Mouse (Mus musculus): ENCODE measurements at regions not wholly inside any gene's neighbourhood (a gene's known extent, or its start where the extent isn't known, plus 50 kb on each side); places are given as distances from the start of the nearest gene placed in this dataset.

DNA sequence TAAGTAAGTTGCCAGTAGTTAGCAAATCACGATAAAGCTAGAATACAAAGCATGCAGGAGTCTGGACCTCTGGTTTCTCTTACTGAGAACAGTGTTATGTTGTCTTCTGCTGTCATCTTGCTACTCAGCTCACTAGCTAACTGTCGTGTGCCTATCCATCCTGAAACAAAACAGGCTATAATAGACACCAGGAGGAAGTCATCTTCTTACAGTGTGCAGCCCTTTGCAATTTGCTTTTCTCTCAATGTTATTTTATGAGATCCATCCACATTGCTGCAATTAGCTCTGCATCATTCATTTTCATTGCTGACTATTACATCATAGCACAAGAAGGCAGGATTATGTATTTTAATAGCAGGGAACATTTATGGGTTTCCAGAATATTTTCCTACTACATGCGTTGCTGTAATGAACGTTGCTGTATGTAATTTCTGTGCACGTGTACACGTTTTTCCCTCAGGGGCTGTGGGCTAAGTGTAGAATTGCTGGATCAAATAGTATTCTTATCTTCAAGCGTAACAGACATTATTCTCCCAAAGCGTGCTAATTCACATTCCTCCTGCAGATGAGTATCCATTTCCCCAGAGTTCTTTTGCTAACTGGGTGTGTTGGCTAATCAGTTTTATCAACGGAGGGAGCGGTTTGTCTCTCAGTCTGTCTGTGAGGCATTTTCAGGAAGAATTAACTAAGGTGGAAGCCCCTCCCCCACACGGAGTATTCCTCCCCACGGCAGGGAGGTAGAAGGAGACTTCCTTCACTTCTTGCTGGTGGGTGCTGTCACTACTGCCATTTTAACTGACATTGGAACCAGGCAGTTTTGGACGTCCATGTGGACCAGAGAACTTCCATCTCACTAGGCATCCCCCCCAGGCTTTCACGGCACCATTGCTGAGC is 139.1 kb upstream of the Tyw5 start:
- Histone ChIP-seq H3K36me3 (ENCODE audit: insufficient read depth, low read length) (no peaks in the 10 kb centered on the region), H3K9ac (replicated peaks; ENCODE audit: low read length, poor library complexity, severe bottlenecking) (no peak overlapping the region), H3K4me1 (ENCODE audit: insufficient read depth, low read length) (no peaks in the 10 kb centered on the region), H3K9me3 (ENCODE audit: low read length) (no peaks in the 10 kb centered on the region), H3K4me2 (ENCODE audit: low read depth, low read length, poor library complexity, severe bottlenecking) (peak overlapping the region; percentile 15), H3K27me3 (ENCODE audit: insufficient read depth, low read length) (no peaks in the 10 kb centered on the region), H3K27ac (ENCODE audit: low read depth, low read length) (no peak overlapping the region), H3K4me3 (ENCODE audit: low read depth, low read length) (no peak overlapping the region)
- peak; percentile 41; the same call in 1 of the 2 replicates for ATAC-seq (ENCODE audit: low FRiP score)
- 41% methylated on average over 14 of the region's 14 CpGs for WGBS
- no peak for TF ChIP-seq CTCF (IDR thresholded peaks at IDR 0.05)
- DNase-seq (ENCODE audit: low spot score), result peak; percentile 8

DNA sequence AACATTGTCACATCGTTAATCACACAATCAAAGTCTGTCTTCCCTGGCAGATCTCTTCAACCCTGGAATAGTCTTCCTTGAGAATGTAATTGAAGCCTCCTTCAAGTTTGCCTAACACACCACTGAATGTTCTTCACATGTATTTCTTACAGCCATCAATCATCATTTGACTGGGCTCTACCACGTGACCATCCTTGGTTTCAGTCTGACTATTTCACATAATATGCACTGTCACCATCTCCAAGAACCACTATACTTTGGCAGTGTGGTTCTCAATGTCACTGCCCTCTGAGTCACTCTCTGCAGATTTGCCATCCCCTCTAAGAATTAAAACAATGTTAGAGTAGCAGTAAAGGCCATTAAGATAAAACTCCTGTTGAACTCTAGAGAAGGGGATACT is 154.6 kb upstream of the Tyw5 start:
- Histone ChIP-seq H3K4me1 (ENCODE audit: insufficient read depth, low read length) (no peaks in the 10 kb centered on the region), H3K4me3 (ENCODE audit: low read depth, low read length) (no peak overlapping the region), H3K27ac (ENCODE audit: low read depth, low read length) (no peak overlapping the region), H3K36me3 (ENCODE audit: insufficient read depth, low read length) (no peaks in the 10 kb centered on the region), H3K4me2 (ENCODE audit: low read depth, low read length, poor library complexity, severe bottlenecking) (no peak overlapping the region), H3K9ac (replicated peaks; ENCODE audit: low read length, poor library complexity, severe bottlenecking) (no peak overlapping the region), H3K27me3 (ENCODE audit: insufficient read depth, low read length) (no peaks in the 10 kb centered on the region), H3K9me3 (ENCODE audit: low read length) (no peaks in the 10 kb centered on the region)
- WGBS, result 83% methylated on average over 2 of the region's 2 CpGs
- no peak for ATAC-seq (ENCODE audit: low FRiP score)
- no peak for DNase-seq (ENCODE audit: low spot score)
- TF ChIP-seq CTCF (IDR thresholded peaks at IDR 0.05), result no peak

DNA sequence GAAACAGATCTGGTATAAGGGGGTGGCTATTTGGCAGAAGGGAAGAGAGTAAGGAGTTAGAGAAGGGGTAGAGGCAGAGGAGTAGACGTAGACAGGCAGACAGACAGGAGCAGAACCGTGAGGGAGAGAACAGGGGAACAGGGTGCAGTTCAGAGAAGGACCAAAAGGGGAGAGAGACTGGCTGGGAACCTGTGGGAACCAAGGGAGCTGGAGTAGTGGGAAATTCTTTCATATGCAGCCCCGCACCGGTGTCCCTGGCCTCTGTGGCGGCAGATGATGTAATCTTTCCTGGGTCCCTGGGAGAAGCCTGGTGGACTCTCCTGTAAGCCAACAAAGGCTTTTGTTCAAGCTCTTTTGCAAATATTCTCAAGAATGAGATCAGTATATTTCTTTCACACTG is 157.8 kb upstream of the Tyw5 start:
- H3K27me3 ChIP-seq (ENCODE audit: insufficient read depth, low read length), result no peaks in the 10 kb centered on the region
- H3K9ac ChIP-seq (replicated peaks; ENCODE audit: low read length, poor library complexity, severe bottlenecking), result no peak overlapping the region
- 53% methylated on average over 5 of the region's 5 CpGs for WGBS
- no peaks in the 10 kb centered on the region for H3K4me1 ChIP-seq (ENCODE audit: insufficient read depth, low read length)
- no peak for DNase-seq (ENCODE audit: low spot score)
- TF ChIP-seq CTCF (IDR thresholded peaks at IDR 0.05), result no peak
- no peak for ATAC-seq (ENCODE audit: low FRiP score)
- no peak overlapping the region for H3K4me3 ChIP-seq (ENCODE audit: low read depth, low read length)
- H3K9me3 ChIP-seq (ENCODE audit: low read length), result 0 out of 2 replicates have a peak, but pooled peaks cover 4% of the 10 kb centered on the region
- no peaks in the 10 kb centered on the region for H3K36me3 ChIP-seq (ENCODE audit: insufficient read depth, low read length)
- H3K4me2 ChIP-seq (ENCODE audit: low read depth, low read length, poor library complexity, severe bottlenecking), result no peak overlapping the region
- no peak overlapping the region for H3K27ac ChIP-seq (ENCODE audit: low read depth, low read length)

DNA sequence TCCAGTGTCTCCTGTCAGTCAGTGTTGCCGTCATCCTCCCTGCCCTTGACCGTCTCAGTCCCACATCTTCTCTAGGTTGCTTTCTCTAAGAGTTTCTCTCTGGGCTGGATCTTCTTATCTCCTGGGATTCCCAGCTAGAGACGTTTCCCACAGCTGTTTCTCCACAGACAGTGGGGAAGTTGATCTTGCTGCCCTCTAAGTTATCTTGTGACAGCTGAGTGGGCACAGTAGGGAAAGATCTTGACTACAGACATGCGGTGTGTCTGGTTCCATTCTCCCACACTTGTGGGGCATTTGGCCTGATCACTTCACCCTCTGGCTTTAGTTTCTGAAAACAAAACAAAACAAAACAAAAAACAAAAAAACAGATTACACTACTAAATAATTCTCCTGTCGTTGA is 165.2 kb upstream of the Tyw5 start:
- Histone ChIP-seq H3K27ac (ENCODE audit: low read depth, low read length) (no peak overlapping the region), H3K27me3 (ENCODE audit: insufficient read depth, low read length) (no peaks in the 10 kb centered on the region), H3K36me3 (ENCODE audit: insufficient read depth, low read length) (no peaks in the 10 kb centered on the region), H3K4me2 (ENCODE audit: low read depth, low read length, poor library complexity, severe bottlenecking) (no peak overlapping the region), H3K4me3 (ENCODE audit: low read depth, low read length) (no peak overlapping the region), H3K9me3 (ENCODE audit: low read length) (0 out of 2 replicates have a peak, but pooled peaks cover 4% of the 10 kb centered on the region), H3K9ac (replicated peaks; ENCODE audit: low read length, poor library complexity, severe bottlenecking) (no peak overlapping the region), H3K4me1 (ENCODE audit: insufficient read depth, low read length) (no peaks in the 10 kb centered on the region)
- TF ChIP-seq CTCF (IDR thresholded peaks at IDR 0.05), result no peak
- ATAC-seq (ENCODE audit: low FRiP score) (no peak), DNase-seq (ENCODE audit: low spot score) (no peak)
- WGBS, result 76% methylated on average over 5 of the region's 5 CpGs

DNA sequence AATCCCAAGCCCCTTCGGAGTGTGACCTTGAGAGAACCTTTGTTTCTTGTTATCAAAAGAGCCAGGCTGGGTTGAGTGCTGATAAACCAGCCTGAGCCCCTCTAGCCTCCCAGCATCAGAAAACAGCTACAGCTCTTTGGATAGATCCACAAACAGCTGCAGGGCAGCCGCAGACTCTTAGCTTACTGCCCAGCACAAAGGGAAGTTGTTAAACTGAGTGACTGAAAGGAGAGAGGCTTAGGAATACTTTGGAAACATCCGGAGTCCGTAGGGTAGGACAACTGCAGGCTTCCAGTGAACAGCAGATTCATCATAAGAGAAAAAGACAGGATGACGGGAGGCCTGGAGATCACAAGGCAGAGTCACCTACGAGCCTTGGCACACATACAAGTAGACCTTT is 166.9 kb upstream of the Tyw5 start:
- ATAC-seq (ENCODE audit: low FRiP score), result no peak
- H3K9ac ChIP-seq (replicated peaks; ENCODE audit: low read length, poor library complexity, severe bottlenecking), result no peak overlapping the region
- H3K4me3 ChIP-seq (ENCODE audit: low read depth, low read length), result no peak overlapping the region
- no peaks in the 10 kb centered on the region for H3K9me3 ChIP-seq (ENCODE audit: low read length)
- no peak overlapping the region for H3K27ac ChIP-seq (ENCODE audit: low read depth, low read length)
- H3K27me3 ChIP-seq (ENCODE audit: insufficient read depth, low read length), result no peaks in the 10 kb centered on the region
- no peaks in the 10 kb centered on the region for H3K36me3 ChIP-seq (ENCODE audit: insufficient read depth, low read length)
- no peak for TF ChIP-seq CTCF (IDR thresholded peaks at IDR 0.05)
- WGBS, result 68% methylated on average over 6 of the region's 6 CpGs
- no peaks in the 10 kb centered on the region for H3K4me1 ChIP-seq (ENCODE audit: insufficient read depth, low read length)
- no peak overlapping the region for H3K4me2 ChIP-seq (ENCODE audit: low read depth, low read length, poor library complexity, severe bottlenecking)
- no peak for DNase-seq (ENCODE audit: low spot score)

DNA sequence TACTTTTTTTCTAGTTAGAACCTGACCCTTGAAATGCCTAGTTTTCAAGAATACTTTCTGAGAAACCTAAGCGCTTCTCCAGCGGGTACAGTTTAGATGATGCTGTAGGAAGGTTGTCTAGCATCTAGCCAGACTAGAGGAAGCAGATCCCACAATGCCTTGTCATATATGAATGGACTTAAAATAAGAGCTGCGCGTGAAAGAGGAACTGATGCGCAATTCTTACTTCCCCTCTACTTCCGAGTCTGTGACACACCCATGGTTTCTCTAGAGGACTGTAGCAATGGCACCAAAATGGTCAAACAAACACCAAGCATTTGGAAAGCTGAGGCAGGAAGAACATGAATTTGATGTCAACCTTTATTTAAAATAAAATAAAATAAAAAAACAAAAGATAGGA is 167.6 kb upstream of the Tyw5 start:
- 94% methylated on average over 6 of the region's 6 CpGs for WGBS
- DNase-seq (ENCODE audit: low spot score) (no peak), ATAC-seq (ENCODE audit: low FRiP score) (no peak)
- TF ChIP-seq CTCF (IDR thresholded peaks at IDR 0.05), result no peak
- H3K4me1 ChIP-seq (ENCODE audit: insufficient read depth, low read length), result no peaks in the 10 kb centered on the region
- H3K9ac ChIP-seq (replicated peaks; ENCODE audit: low read length, poor library complexity, severe bottlenecking), result no peak overlapping the region
- no peak overlapping the region for H3K27ac ChIP-seq (ENCODE audit: low read depth, low read length)
- no peaks in the 10 kb centered on the region for H3K9me3 ChIP-seq (ENCODE audit: low read length)
- no peaks in the 10 kb centered on the region for H3K27me3 ChIP-seq (ENCODE audit: insufficient read depth, low read length)
- no peaks in the 10 kb centered on the region for H3K36me3 ChIP-seq (ENCODE audit: insufficient read depth, low read length)
- H3K4me2 ChIP-seq (ENCODE audit: low read depth, low read length, poor library complexity, severe bottlenecking), result no peak overlapping the region
- no peak overlapping the region for H3K4me3 ChIP-seq (ENCODE audit: low read depth, low read length)
